Mouse (Mus musculus) CH12.LX (cell line): Measurements from ENCODE around the gene Slfn2. TPM values are rescaled to one million over a fixed set of nuclear protein-coding genes. Genes with fewer than 3 reads are reported as not detected.

Experiments
- DNase-seq: peaks from one replicate; pipeline ENCODE4 v3.0.0-alpha.2; 2013; ENCODE audit errors: extremely low read depth
- H3K27ac ChIP-seq: 2 replicates; pipeline ENCODE4 v1.5.1; 2012; ENCODE audit warnings: low read depth, mild to moderate bottlenecking, control low read depth, moderate library complexity; ENCODE audit not compliant: insufficient read depth
- H3K27me3 ChIP-seq: replicated peaks from 2 replicates; pipeline ENCODE3; 2012; ENCODE audit warnings: inconsistent platforms
- H3K36me3 ChIP-seq, 2 experiments: replicated peaks in 1 of 2; 2 replicates each; pipeline versions ENCODE3 to v1.6.1; 2012; ENCODE audit warnings: inconsistent platforms in 1 of 2, low read length in 1 of 2, mild to moderate bottlenecking in 1 of 2, mixed read lengths in 1 of 2, moderate library complexity in 1 of 2; ENCODE audit not compliant: control insufficient read depth in 1 of 2, insufficient read depth in 1 of 2
- H3K4me1 ChIP-seq, 2 experiments: 2 replicates each; pipeline ENCODE4 v1.6.1; 2012; ENCODE audit warnings: inconsistent platforms in 1 of 2, moderate library complexity in 1 of 2; ENCODE audit not compliant: insufficient read depth in 2 of 2, control insufficient read depth in 1 of 2
- H3K4me2 ChIP-seq: 2 replicates; pipeline ENCODE4 v1.6.1; 2012; ENCODE audit warnings: low read depth, mild to moderate bottlenecking, control low read depth; ENCODE audit not compliant: poor library complexity, insufficient read depth, severe bottlenecking
- H3K4me3 ChIP-seq, 3 experiments: fragments of 150-350 bp in 1 of 3; sonication (generic) in 1 of 3; replicated peaks in 1 of 3; 2 replicates each; pipeline versions ENCODE3 to v1.5.1; 2011 to 2012; ENCODE audit warnings: low read depth in 2 of 3, low read length in 2 of 3, mild to moderate bottlenecking in 2 of 3, moderate library complexity in 2 of 3, control low read depth in 1 of 3, improper control_type of control experiment in 1 of 3, inconsistent platforms in 1 of 3, mixed read lengths in 1 of 3; ENCODE audit not compliant: poor library complexity in 1 of 3
- H3K79me2 ChIP-seq: replicated peaks from 2 replicates; pipeline ENCODE4 v1.6.1; 2012; ENCODE audit warnings: mild to moderate bottlenecking, moderate library complexity; ENCODE audit not compliant: control insufficient read depth, poor library complexity, insufficient read depth, severe bottlenecking; ENCODE audit errors: extremely low read depth
- H3K9ac ChIP-seq: 2 replicates; pipeline ENCODE4 v1.6.1; 2012; ENCODE audit warnings: low read depth, mild to moderate bottlenecking, control low read depth, moderate library complexity; ENCODE audit not compliant: insufficient read depth
- H3K9me3 ChIP-seq: replicated peaks from 2 replicates; pipeline ENCODE3; 2012; ENCODE audit warnings: low read length, inconsistent platforms, mixed read lengths
- CHD1 ChIP-seq: IDR thresholded peaks from 2 replicates; pipeline ENCODE4 v1.6.1; 2012; ENCODE audit warnings: low read depth, low read length, improper control_type of control experiment, inconsistent platforms
- CHD2 ChIP-seq: IDR thresholded peaks from 2 replicates; pipeline ENCODE4 v1.6.1; 2011; ENCODE audit warnings: low read length, improper control_type of control experiment
- CTCF ChIP-seq, 2 experiments: IDR thresholded peaks in 1 of 2; conservative IDR thresholded peaks in 1 of 2; 2 replicates each; pipeline ENCODE4 v1.5.1; 2011 to 2012; ENCODE audit warnings: low read depth in 2 of 2, low read length in 2 of 2, improper control_type of control experiment in 1 of 2, inconsistent platforms in 1 of 2, mild to moderate bottlenecking in 1 of 2, moderate library complexity in 1 of 2
- ELF1 ChIP-seq: IDR thresholded peaks from 2 replicates; pipeline ENCODE4 v1.6.1; 2014; ENCODE audit warnings: low read depth, mild to moderate bottlenecking, inconsistent platforms, low read length, improper control_type of control experiment
- ETS1 ChIP-seq: conservative IDR thresholded peaks from 2 replicates; pipeline ENCODE4 v1.6.1; 2012; ENCODE audit warnings: low read depth, mild to moderate bottlenecking, inconsistent platforms, low read length, improper control_type of control experiment, moderate library complexity
- JUND ChIP-seq: conservative IDR thresholded peaks from 2 replicates; pipeline ENCODE4 v1.6.1; 2011; ENCODE audit warnings: low read depth, low read length, improper control_type of control experiment
- KAT2A ChIP-seq: IDR thresholded peaks from 2 replicates; pipeline ENCODE4 v1.6.1; 2012; ENCODE audit warnings: low read length, improper control_type of control experiment, inconsistent platforms; ENCODE audit not compliant: insufficient replicate concordance
- MAFK ChIP-seq: IDR thresholded peaks from 2 replicates; pipeline ENCODE4 v1.6.1; 2011; ENCODE audit warnings: low read length, improper control_type of control experiment; ENCODE audit not compliant: insufficient replicate concordance
- MAX ChIP-seq: IDR thresholded peaks from 2 replicates; pipeline ENCODE4 v1.6.1; 2011; ENCODE audit warnings: low read length, improper control_type of control experiment
- MAZ ChIP-seq: IDR thresholded peaks from 2 replicates; pipeline ENCODE4 v1.6.1; 2012; ENCODE audit warnings: low read depth, mild to moderate bottlenecking, inconsistent platforms, low read length, improper control_type of control experiment, moderate library complexity
- MEF2A ChIP-seq: IDR thresholded peaks from 2 replicates; pipeline ENCODE4 v1.6.1; 2014; ENCODE audit warnings: low read depth, mild to moderate bottlenecking, inconsistent platforms, low read length, improper control_type of control experiment, borderline replicate concordance
- MYC ChIP-seq: IDR thresholded peaks from 2 replicates; pipeline ENCODE4 v1.6.1; 2011; ENCODE audit warnings: low read depth, mild to moderate bottlenecking, improper control_type of control experiment, low read length
- PAX5 ChIP-seq: IDR thresholded peaks from 2 replicates; pipeline ENCODE4 v1.6.1; 2012; ENCODE audit warnings: low read length, inconsistent platforms, mixed read lengths
- POLR2A ChIP-seq: IDR thresholded peaks from 2 replicates; pipeline ENCODE4 v1.6.1; 2011; ENCODE audit warnings: low read depth, mild to moderate bottlenecking, improper control_type of control experiment, low read length
- POLR2AphosphoS2 ChIP-seq: IDR thresholded peaks from 2 replicates; pipeline ENCODE4 v1.6.1; 2011; ENCODE audit warnings: low read depth, low read length, improper control_type of control experiment
- RAD21 ChIP-seq: IDR thresholded peaks from 2 replicates; pipeline ENCODE4 v1.6.1; 2011; ENCODE audit warnings: low read depth, mild to moderate bottlenecking, low read length, improper control_type of control experiment, moderate library complexity
- SMC3 ChIP-seq: IDR thresholded peaks from 2 replicates; pipeline ENCODE4 v1.6.1; 2011; ENCODE audit warnings: low read depth, low read length, improper control_type of control experiment
- TCF12 ChIP-seq: IDR thresholded peaks from 2 replicates; pipeline ENCODE4 v1.6.1; 2014; ENCODE audit warnings: low read depth, mild to moderate bottlenecking, inconsistent platforms, low read length, improper control_type of control experiment
- ZC3H11A ChIP-seq: IDR thresholded peaks from 2 replicates; pipeline ENCODE4 v1.6.1; 2012; ENCODE audit warnings: low read depth, mild to moderate bottlenecking, inconsistent platforms, low read length, improper control_type of control experiment
- ZKSCAN1 ChIP-seq: IDR thresholded peaks from 2 replicates; pipeline ENCODE4 v1.6.1; 2012; ENCODE audit warnings: low read depth, inconsistent platforms, low read length, improper control_type of control experiment, borderline replicate concordance
- ZMIZ1 ChIP-seq: IDR thresholded peaks from 2 replicates; pipeline ENCODE4 v1.6.1; 2012; ENCODE audit warnings: low read depth, mild to moderate bottlenecking, inconsistent platforms, low read length, improper control_type of control experiment
- ZNF384 ChIP-seq: IDR thresholded peaks from 2 replicates; pipeline ENCODE4 v1.6.1; 2012; ENCODE audit warnings: low read depth, low read length, improper control_type of control experiment, inconsistent platforms
- dilution Hi-C: fragments of 300-500 bp; cut with MboI; formaldehyde crosslinking; loops from 2 replicates; pipeline ENCODE4 v1.14.3; 2020; ENCODE audit warnings: low sequenced_read_pairs; ENCODE audit not compliant: extremely low pct_unique_long_range_greater_than_20kb, extremely low pct_ligation_motif_present
- in situ Hi-C: fragments of 300-500 bp; cut with MboI; formaldehyde crosslinking; loops from 3 replicates; pipeline ENCODE4 v1.14.3; 2019; ENCODE audit warnings: low sequenced_read_pairs, low pct_ligation_motif_present, low pct_unique_long_range_greater_than_20kb, mixed read lengths
- polyA plus RNA-seq: library from polyadenylated mRNA; unstranded; fragments of >175 nt; gene quantifications from 2 replicates; pipeline ENCODE4 v1.2.1, GENCODE M21; 2012; ENCODE audit warnings: low read depth; ENCODE audit not compliant: insufficient read length
- total RNA-seq, 2 experiments: library from RNA; depleted of rRNA; stranded (reverse); fragments of 300-350 nt in 1 of 2; fragments of >200 nt in 1 of 2; gene quantifications; 2 replicates each; pipeline ENCODE4 v1.2.3; 2012 to 2014

Slfn2 gene
- total and polyA plus RNA-seq, 3 experiments = 112 to 241 (median 209) TPM

DNA sequence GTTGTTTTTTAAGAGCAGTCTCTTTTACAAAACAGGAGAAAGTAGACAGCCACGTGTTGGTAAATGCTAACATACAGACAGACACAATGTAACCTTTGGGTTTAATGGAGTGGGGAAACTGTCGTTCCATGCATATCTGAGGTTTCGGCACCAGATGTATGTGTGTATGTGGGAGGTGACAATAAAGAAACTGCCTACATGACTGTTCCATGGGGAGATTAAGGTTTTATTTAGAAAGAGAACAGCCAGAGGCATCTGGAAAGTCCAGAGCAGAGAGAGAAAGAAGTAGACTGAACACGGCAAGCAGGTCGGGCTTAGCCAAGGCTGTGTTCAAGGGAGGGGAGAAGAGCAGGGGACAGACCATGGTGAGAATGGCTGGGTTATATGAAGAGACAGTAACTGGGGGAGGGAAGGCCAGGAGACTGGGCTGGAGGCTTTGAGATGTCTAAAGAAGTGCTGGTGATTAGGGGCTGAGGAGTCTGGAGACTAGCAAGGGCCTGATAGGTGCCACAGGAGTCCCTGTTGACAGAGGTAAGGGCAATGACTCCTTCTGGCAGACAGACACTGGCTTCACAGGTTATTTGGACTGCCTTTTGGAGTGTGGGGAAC, 4.4 kb upstream of the Slfn2 start:
- dilution Hi-C loops = no loop called here
- H3K4me3 ChIP-seq = no peak overlapping the region
- H3K27ac ChIP-seq = no peak overlapping the region; the same call in 1 of the 2 replicates
- H3K9me3 ChIP-seq = no peaks in the 10 kb centered on the region
- H3K9ac ChIP-seq = no peak overlapping the region
- no peak for DNase-seq
- no peak for TF ChIP-seq ZNF384
- no peak for TF ChIP-seq ZKSCAN1
- TF ChIP-seq PAX5 = no peak
- no peak for TF ChIP-seq POLR2A
- TF ChIP-seq MAFK = no peak
- no peak for TF ChIP-seq SMC3
- TF ChIP-seq KAT2A = no peak
- no peak for TF ChIP-seq JUND
- TF ChIP-seq ZC3H11A = no peak
- no peak for TF ChIP-seq MEF2A
- H3K4me2 ChIP-seq = no peak overlapping the region
- in situ Hi-C loops = no loop called here
- peaks cover 31 to 49% of the 10 kb centered on the region in 2 experiments for H3K4me1 ChIP-seq
- H3K36me3 ChIP-seq = peaks cover 0 to 5% of the 10 kb centered on the region in 2 experiments
- no peaks in the 10 kb centered on the region for H3K27me3 ChIP-seq
- H3K79me2 ChIP-seq = peaks cover 10% of the 10 kb centered on the region

DNA sequence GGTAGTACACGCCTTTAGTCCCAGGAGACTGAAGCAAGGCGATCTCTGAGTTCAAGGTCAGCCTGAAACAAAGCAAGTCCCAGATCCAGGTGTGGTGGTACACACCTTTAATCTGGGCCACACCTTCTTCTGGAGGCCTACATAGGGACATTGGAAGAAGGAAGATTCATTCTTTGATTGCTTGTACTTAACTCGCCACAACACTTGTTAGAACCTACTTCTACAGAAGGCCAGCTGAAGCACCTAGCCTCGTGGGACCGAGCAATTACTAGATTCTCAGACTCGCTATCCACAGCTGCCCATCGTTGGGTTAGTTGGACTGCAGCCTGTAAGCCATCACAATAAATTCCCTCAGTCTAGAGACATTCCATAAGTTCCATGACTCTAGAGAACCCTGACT, 3.1 kb upstream of the Slfn2 start:
- no peaks in the 10 kb centered on the region for H3K27me3 ChIP-seq
- H3K4me2 ChIP-seq = no peak overlapping the region
- no peak for DNase-seq
- no peak overlapping the region for H3K27ac ChIP-seq
- peaks cover 23% of the 10 kb centered on the region for H3K79me2 ChIP-seq
- H3K36me3 ChIP-seq = peaks cover 0 to 5% of the 10 kb centered on the region in 2 experiments
- dilution Hi-C loops = no loop called here
- no peak for TF ChIP-seq MYC
- no peak for TF ChIP-seq MAZ
- TF ChIP-seq MAX = no peak
- TF ChIP-seq ZMIZ1 = no peak
- TF ChIP-seq ETS1 = no peak
- no peak for TF ChIP-seq RAD21
- no peak for TF ChIP-seq POLR2AphosphoS2
- no peak for TF ChIP-seq JUND
- no peak for TF ChIP-seq KAT2A
- TF ChIP-seq CHD1 = no peak
- no peak for TF ChIP-seq TCF12
- no peak for TF ChIP-seq ELF1
- TF ChIP-seq CTCF (conservative IDR thresholded peaks at IDR 0.05 in 1 of 2, IDR thresholded peaks at IDR 0.05 in 1 of 2; ENCODE audit: low read depth in 2 of 2, low read length in 2 of 2) = no peak
- no peak for TF ChIP-seq CHD2
- no peak for TF ChIP-seq ZC3H11A
- no peak for TF ChIP-seq MAFK
- no peak overlapping the region for H3K9ac ChIP-seq
- H3K4me3 ChIP-seq = no peak overlapping the region
- in situ Hi-C loops = no loop called here
- H3K4me1 ChIP-seq = peaks cover 31 to 49% of the 10 kb centered on the region in 2 experiments
- H3K9me3 ChIP-seq = no peaks in the 10 kb centered on the region
